Mouse (Mus musculus) kidney, embryonic 15.5 days (tissue): Measurements from ENCODE around the gene Zfp956. TPM values are rescaled to one million over a fixed set of nuclear protein-coding genes. Genes with fewer than 3 reads are reported as not detected.

Source experiments
- ATAC-seq: fragments of 200-750 bp; cut with Nextera tagmentation; replicated peaks from 2 replicates; pipeline ENCODE4 v1.8.0; 2017; ENCODE audit warnings: moderate TSS enrichment; ENCODE audit not compliant: low FRiP score
- H3K27ac ChIP-seq: fragments of 300-500 bp; sonication (generic); 2 replicates; pipeline ENCODE4 v1.5.1; 2015; ENCODE audit warnings: mild to moderate bottlenecking, inconsistent platforms
- H3K27me3 ChIP-seq: fragments of 300-500 bp; sonication (generic); 2 replicates; pipeline ENCODE4 v1.6.1; 2015; ENCODE audit warnings: inconsistent platforms
- H3K36me3 ChIP-seq: fragments of 300-500 bp; sonication (generic); 2 replicates; pipeline ENCODE4 v1.6.1; 2015; ENCODE audit warnings: inconsistent platforms
- H3K4me1 ChIP-seq: fragments of 300-500 bp; sonication (generic); 2 replicates; pipeline ENCODE4 v1.6.1; 2015; ENCODE audit warnings: inconsistent platforms
- H3K4me2 ChIP-seq: fragments of 300-500 bp; sonication (generic); 2 replicates; pipeline ENCODE4 v1.6.1; 2015; ENCODE audit warnings: moderate library complexity, mild to moderate bottlenecking, inconsistent platforms
- H3K4me3 ChIP-seq: fragments of 300-500 bp; sonication (generic); replicated peaks from 2 replicates; pipeline ENCODE4 v1.5.1; 2015; ENCODE audit warnings: mild to moderate bottlenecking, inconsistent platforms
- H3K9ac ChIP-seq: fragments of 300-500 bp; sonication (generic); 2 replicates; pipeline ENCODE4 v1.6.1; 2015; ENCODE audit warnings: mild to moderate bottlenecking, inconsistent platforms
- H3K9me3 ChIP-seq: fragments of 300-500 bp; sonication (generic); replicated peaks from 2 replicates; pipeline ENCODE4 v1.6.1; 2016; ENCODE audit warnings: inconsistent platforms
- WGBS: fragments of 180-500 bp; shearing (Covaris S2); methylation state at CpG from one replicate; pipeline ENCODE4 v1.1.7; 2015; ENCODE audit warnings: mixed read lengths; 5-methylcytosine and 5-hydroxymethylcytosine counted together
- polyA plus RNA-seq: library from polyadenylated mRNA; unstranded; fragments of >200 nt; fragmentation: Nextera tagmentation; extraction: Ambion mirVana; gene quantifications from 2 replicates; pipeline ENCODE4 v1.2.1, GENCODE M21; 2015

The Zfp956 gene
- polyA plus RNA-seq, 1 experiment from 2014 or later = 10.7 TPM

DNA sequence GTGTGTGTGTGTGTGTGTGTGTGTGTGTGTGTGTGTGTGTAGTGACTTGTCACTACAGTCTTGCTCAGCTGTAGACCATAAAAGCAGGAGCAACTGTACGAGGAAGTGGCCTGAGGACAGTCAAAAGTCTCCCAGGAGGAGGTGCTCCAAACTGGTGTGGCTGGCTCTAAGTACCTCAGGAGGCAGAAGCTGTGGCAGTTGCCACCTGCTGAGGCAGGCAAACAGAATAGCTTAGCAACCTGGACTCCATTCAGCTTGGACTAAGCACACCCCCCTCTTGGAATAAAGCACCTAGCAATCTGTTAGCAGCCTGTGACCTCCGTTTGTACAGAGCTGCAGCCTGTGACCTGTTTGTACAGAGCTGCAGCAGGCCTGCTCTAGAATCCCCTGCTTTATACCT is 30.7 kb downstream of the Zfp956 start:
- no peak overlapping the region for H3K9ac ChIP-seq
- WGBS = 15% methylated on average over 2 of the region's 2 CpGs
- no peak overlapping the region for H3K4me3 ChIP-seq
- H3K9me3 ChIP-seq = no peaks in the 10 kb centered on the region
- no peak overlapping the region for H3K27ac ChIP-seq
- ATAC-seq = no peak
- no peaks in the 10 kb centered on the region for H3K4me1 ChIP-seq
- no peak overlapping the region for H3K4me2 ChIP-seq
- H3K27me3 ChIP-seq = no peaks in the 10 kb centered on the region
- H3K36me3 ChIP-seq = no peaks in the 10 kb centered on the region

DNA sequence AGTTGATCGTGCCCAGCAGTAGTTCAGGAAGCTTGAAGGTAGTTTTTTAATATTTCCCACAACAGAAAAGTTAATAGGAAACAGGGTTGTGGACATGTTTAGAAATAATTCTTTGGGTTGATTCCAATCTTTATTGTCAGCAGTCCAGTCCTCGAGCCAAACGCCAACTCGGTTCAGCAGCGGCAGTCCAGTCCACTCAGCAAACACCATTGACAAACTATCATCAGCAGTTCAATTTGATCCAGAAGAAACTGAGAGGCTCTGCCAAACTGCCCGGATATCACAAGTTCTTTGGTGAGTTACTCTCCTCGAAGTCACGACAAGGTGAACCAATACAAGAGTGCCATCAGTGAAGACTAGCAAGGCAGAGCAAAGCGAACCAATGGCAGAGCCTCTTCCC is 42.5 kb downstream of the Zfp956 start:
- H3K4me1 ChIP-seq = no peaks in the 10 kb centered on the region
- H3K36me3 ChIP-seq = no peaks in the 10 kb centered on the region
- no peak overlapping the region for H3K4me3 ChIP-seq
- no peak overlapping the region for H3K27ac ChIP-seq
- H3K27me3 ChIP-seq = no peaks in the 10 kb centered on the region
- no peak overlapping the region for H3K9ac ChIP-seq
- 90% methylated on average over 9 of the region's 9 CpGs for WGBS
- H3K9me3 ChIP-seq = no peaks in the 10 kb centered on the region
- no peak overlapping the region for H3K4me2 ChIP-seq
- no peak for ATAC-seq

DNA sequence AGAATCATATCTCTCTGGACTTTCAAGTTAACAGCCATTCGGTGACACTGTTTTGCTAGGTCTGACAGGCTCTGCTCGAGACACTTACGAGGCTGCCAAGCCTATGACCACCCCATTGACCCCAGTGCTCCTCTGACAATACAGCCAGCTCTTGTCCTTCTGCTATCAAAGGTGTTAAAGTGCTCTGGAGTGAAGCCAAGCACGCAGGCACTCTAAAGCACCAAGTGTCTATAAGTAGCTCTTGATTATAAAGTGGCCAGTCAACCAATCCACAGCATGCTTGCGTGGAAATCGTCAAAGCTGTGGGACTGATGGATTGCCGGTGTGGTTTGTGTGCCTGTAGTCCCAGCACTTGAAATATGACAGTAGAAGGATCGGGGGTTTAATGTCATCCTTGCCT is 57.5 kb downstream of the Zfp956 start:
- peaks cover 7% of the 10 kb centered on the region; the same call in 1 of the 2 replicates for H3K4me1 ChIP-seq
- H3K4me2 ChIP-seq = no peak overlapping the region
- H3K27me3 ChIP-seq = no peaks in the 10 kb centered on the region
- no peaks in the 10 kb centered on the region for H3K9me3 ChIP-seq
- no peak for ATAC-seq
- no peak overlapping the region for H3K27ac ChIP-seq
- no peak overlapping the region for H3K4me3 ChIP-seq
- no peaks in the 10 kb centered on the region for H3K36me3 ChIP-seq
- H3K9ac ChIP-seq = no peak overlapping the region
- WGBS = 32% methylated on average over 8 of the region's 8 CpGs

Other genes with a start within 250 kb of the Zfp956 start
- 353 TPM in 2 replicates for gene Pdia4, start 140.0 kb upstream of the Zfp956 start, polyA plus RNA-seq
- 3.7 and 4.1 TPM in 2 replicates for gene Zfp786, start 122.5 kb upstream of the Zfp956 start, polyA plus RNA-seq
- 9.5 and 10.1 TPM in 2 replicates for gene Zfp398, start 117.7 kb upstream of the Zfp956 start, polyA plus RNA-seq
- gene Zfp282, start 76.2 kb upstream of the Zfp956 start, polyA plus RNA-seq = 16.3 and 18.0 TPM in 2 replicates
- gene Zfp212, start 32.9 kb upstream of the Zfp956 start, polyA plus RNA-seq = 19.3 and 20.6 TPM in 2 replicates
- 8.9 and 9.8 TPM in 2 replicates for gene Zfp777, start 95.5 kb downstream of the Zfp956 start, polyA plus RNA-seq
- 19.1 and 24.0 TPM in 2 replicates for gene Zfp746, start 133.2 kb downstream of the Zfp956 start, polyA plus RNA-seq